Mouse (Mus musculus): Measurements from ENCODE around the gene Gm8122. TPM values are rescaled to one million over a fixed set of nuclear protein-coding genes. Genes with fewer than 3 reads are reported as not detected.
"Not testable (repeated sequence)": the region's sequence is repeated elsewhere in the genome, so short reads cannot be mapped to it uniquely, and the experiment has no call there.

Gene Gm8122
- not detected in 2 replicates for polyA plus RNA-seq (2012; rRNA removed)

DNA sequence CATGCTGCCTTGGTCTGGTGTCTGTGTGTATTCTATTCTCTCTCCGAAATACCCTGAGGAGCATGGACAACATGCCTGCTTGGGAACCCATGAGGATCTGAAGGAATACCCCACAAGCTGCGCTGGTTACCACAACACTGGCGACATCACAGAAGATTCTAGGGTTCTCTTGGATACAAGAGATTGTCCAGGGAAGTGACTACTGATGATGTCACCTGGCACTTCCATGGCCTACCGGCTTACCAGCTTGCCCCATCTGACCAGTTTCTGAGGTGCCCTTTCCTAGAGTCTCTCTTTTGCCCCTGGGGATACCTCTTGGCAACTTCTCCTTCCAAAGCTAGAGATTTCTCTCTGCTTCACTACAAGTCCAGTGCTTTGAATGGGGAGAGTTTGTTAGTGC, at the start of gene Gm8122:
Gm8122 (minus strand) TSS at position 101 of the 400 bp plus-strand sequence.
- H3K27ac ChIP-seq (ENCODE audit: insufficient read depth, low read length); H3K4me1 ChIP-seq (ENCODE audit: control insufficient read depth, insufficient read depth, low read length); H3K4me3 ChIP-seq (ENCODE audit: insufficient read depth, low read length): not testable (repeated sequence)

DNA sequence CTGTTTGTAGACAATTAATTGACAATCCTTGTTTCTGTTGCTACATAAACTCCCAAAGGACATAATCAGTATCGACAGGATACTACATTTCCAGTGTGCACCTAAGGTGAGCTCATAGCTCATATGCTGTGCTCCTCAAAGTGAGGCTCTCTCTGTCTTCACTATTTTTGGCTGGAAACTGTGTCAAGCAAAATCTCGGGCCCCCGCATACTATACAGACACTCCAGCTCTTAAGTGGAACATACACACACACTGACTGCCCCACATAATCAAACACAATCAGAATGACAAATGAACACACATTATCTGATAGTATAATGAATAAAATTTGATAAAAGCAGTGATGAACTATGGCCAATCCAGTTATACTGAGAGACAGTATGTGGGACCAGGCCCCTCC, 43.6 kb upstream of the Gm8122 start:
- H3K4me3 ChIP-seq (ENCODE audit: insufficient read depth, low read length); H3K27ac ChIP-seq (ENCODE audit: insufficient read depth, low read length); H3K4me1 ChIP-seq (ENCODE audit: control insufficient read depth, insufficient read depth, low read length): not testable (repeated sequence)

DNA sequence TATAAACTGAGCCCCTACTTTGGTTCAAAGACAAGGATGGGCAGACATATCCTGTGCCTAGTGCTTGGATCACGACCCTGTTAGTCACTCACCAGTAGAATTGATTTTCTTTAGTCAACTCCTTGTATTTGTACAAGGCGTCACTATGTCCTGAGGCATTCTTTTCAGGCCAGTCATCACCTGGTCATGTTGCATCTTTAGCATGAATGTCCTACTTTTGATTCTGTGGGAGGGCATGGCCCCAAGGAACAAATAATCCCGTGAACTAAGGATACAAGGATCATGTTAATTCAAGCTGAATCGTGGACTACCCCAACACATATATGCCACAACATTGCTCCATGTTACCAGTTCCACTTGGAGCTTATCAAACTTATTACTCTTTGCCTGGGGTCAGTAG, 43.0 kb upstream of the Gm8122 start:
- H3K27ac ChIP-seq (ENCODE audit: insufficient read depth, low read length); H3K4me1 ChIP-seq (ENCODE audit: control insufficient read depth, insufficient read depth, low read length); H3K4me3 ChIP-seq (ENCODE audit: insufficient read depth, low read length): not testable (repeated sequence)

DNA sequence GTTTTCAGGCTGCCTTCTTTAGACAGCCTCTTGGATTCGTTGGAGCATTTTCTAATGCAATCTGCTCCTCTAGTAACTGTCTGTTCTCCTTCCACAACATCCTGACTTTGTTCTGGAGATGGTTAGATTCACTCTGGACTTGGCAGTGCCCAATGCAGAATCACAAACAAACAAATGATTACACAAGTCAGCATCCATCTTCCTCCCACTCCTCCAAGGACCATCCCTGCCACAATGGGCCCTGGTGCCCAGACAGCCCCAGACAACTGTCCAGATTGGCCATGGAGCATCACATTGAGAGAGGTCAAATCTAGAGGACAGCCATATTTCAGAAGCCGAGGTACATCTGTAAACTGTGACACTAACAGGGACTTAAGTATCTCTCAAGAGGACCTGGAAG, 42.4 kb upstream of the Gm8122 start:
- not testable (repeated sequence) for H3K4me1 ChIP-seq (ENCODE audit: control insufficient read depth, insufficient read depth, low read length); H3K4me3 ChIP-seq (ENCODE audit: insufficient read depth, low read length); H3K27ac ChIP-seq (ENCODE audit: insufficient read depth, low read length)

DNA sequence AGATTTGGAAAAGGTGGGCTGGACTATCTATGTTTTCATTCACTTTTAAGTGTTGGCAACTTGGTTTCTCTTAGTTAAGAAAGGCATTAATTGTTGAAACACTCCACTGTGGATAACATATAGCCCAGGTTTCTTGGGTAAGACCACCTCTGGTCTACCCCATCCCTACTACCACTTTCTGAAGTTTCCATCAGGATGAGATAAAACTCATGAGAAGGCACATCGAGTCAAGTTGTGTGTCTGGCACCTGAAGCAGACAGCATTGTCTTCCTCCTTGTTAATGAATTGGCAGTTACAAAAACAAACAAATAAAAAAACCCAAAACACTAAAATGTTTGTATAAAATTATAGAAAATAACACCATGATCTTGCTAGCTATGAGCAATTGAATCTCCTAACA, 40.6 kb upstream of the Gm8122 start:
- H3K4me1 ChIP-seq (ENCODE audit: control insufficient read depth, insufficient read depth, low read length); H3K4me3 ChIP-seq (ENCODE audit: insufficient read depth, low read length); H3K27ac ChIP-seq (ENCODE audit: insufficient read depth, low read length): not testable (repeated sequence)

DNA sequence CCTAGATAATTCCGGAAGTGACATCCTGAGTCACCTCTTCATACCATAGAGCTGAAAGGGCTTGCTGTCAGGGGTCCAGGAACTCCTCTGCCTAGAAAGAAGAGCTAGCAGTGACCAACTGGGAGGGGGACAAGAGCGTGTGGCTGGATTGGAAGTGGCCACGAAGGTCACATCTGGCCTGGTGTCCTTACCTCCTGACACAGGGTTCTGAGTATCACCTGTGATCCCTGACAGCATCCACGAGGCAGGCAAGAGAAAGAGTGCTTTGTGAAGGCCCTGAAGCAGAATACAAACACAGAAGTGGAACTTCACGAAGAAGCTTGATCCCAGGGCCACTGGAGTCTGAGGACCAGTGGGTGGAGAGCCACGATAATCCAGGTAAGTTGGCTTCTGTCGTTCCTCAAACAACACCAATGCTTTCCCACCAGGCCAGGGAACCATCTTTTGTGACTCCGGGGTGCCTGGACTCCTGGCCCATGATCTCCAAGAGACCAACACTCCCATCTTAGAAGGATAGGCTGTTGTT, 39.9 kb upstream of the Gm8122 start, which contains the start of gene Gm9732:
Gm9732 (plus strand) TSS at position 51 of the 526 bp plus-strand sequence.
- not testable (repeated sequence) for H3K27ac ChIP-seq (ENCODE audit: insufficient read depth, low read length); H3K4me3 ChIP-seq (ENCODE audit: insufficient read depth, low read length); H3K4me1 ChIP-seq (ENCODE audit: control insufficient read depth, insufficient read depth, low read length)

DNA sequence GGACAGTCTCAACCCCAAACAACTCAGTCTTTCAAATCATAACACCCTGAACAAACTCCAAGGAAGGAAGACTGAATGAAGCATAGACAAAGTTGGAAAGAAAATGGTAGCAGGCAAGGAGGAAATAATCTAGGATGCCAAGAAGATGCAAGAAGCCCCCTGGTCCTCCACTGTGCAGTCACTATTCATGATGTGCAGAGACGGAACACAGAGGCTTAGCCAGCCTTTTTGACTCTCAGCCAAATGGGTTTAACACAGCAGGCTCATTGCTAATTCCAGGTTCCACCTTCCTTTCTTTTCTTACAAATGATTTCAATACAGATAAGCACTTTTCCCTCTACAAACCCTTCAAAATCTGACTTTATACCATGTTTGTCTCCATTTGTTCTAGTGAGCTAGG, 38.1 kb upstream of the Gm8122 start:
- not testable (repeated sequence) for H3K27ac ChIP-seq (ENCODE audit: insufficient read depth, low read length); H3K4me1 ChIP-seq (ENCODE audit: control insufficient read depth, insufficient read depth, low read length); H3K4me3 ChIP-seq (ENCODE audit: insufficient read depth, low read length)

DNA sequence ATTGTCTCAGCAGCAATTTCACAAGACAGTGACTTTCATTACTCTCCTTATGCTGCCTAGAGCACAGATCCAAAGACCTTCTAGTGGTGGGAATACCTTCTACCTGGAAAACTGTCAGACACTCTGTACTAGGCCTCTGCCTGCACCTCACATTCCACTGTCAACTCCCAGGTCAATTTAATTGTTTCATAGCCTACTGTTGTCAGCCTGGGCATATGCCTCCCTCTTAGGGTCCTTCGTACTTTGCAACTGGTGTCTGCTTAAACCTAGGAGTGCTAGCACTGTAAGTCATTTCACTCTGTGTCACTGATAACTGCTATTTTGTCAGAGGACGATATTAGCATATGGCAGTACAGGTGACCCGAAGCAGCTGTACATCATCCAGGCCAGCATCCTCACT, 34.1 kb upstream of the Gm8122 start:
- not testable (repeated sequence) for H3K27ac ChIP-seq (ENCODE audit: insufficient read depth, low read length); H3K4me1 ChIP-seq (ENCODE audit: control insufficient read depth, insufficient read depth, low read length); H3K4me3 ChIP-seq (ENCODE audit: insufficient read depth, low read length)

DNA sequence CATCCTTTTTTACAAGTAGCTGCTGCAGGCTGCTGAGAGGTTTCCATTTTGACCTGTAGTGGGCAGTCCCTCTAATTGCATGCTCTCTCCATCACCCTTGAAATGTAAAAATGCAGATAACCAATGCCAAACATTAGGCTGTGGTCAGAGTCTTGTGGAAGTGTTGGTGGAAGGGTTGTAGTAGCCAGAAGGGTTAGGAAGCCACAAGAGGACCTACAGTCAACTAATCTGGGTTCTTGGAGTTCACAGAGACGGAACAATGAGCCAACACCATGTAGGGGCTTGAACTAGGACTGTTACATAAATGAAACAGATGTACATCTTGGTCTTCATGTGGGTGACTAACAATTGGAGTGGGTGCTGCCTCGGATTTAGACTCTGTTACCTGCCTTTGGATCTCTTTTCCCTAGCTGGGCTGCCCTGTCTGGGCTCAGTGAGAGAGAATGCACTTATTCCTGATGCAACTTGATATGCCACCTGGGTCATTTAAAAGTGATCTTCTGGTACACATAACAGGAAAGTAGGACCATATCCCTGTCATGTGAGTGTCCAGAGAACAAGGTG, 33.5 kb upstream of the Gm8122 start:
- H3K27ac ChIP-seq (ENCODE audit: insufficient read depth, low read length); H3K4me3 ChIP-seq (ENCODE audit: insufficient read depth, low read length); H3K4me1 ChIP-seq (ENCODE audit: control insufficient read depth, insufficient read depth, low read length): not testable (repeated sequence)

DNA sequence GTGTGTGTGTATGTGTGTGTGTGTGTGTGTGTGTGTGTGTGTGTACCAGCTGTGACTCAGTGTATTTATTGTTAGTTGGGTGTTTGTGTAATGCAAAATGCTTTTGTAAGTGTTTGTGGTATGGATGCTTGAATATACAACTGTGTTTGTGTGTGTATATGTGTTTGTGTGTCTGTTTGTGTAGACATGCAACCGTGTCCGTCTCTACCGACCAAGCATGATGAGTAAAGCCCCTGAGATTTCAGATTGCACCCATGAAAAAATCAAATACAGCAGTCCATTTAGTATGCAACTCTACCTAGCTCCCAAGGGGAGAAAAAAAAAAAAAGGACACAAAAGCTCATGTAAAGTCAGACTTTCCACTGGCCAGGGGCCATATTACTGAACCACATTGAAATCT, 28.3 kb upstream of the Gm8122 start:
- not testable (repeated sequence) for H3K4me1 ChIP-seq (ENCODE audit: control insufficient read depth, insufficient read depth, low read length); H3K4me3 ChIP-seq (ENCODE audit: insufficient read depth, low read length); H3K27ac ChIP-seq (ENCODE audit: insufficient read depth, low read length)

DNA sequence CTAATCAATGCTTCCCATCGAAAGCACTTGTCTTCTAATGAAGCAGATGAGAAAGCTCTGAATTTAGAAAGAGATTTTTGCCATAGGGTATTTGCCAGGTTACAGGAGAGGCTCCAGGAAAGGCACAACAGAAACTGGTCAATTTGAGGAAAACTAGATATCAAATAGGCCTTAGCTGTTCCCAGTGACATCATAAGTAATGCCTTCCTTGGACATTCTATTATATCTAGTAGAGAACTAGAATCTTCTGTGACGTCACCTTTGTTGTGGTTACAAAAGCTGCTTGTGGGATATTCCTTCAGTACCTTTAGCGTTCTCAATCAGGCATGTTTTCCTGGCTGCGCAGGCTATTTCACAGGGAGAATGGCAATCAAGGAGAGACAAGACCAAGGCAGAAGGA, 23.2 kb upstream of the Gm8122 start, which contains the start of gene Gm8126:
Gm8126 (plus strand) TSS at position 301 of the 400 bp plus-strand sequence.
- H3K27ac ChIP-seq (ENCODE audit: insufficient read depth, low read length); H3K4me3 ChIP-seq (ENCODE audit: insufficient read depth, low read length); H3K4me1 ChIP-seq (ENCODE audit: control insufficient read depth, insufficient read depth, low read length): not testable (repeated sequence)

DNA sequence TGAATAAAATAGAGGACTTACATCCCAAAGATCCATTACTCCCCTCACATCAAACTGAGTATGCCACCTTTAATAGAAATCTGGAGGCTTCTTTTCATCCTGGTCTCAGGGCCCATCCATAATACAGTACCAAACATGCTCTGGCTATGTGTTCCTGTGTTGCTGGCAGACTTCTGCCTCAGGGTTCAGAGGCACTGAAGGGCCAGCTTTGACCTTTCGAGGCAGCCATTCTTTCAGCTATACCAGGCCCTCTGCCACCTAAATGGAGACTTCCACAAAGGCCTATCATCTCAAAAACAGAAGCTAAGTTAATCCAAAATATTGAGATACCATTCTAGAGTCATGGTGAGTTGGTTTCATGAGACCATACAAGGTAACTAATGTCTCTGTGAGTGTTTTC, 21.4 kb upstream of the Gm8122 start:
- not testable (repeated sequence) for H3K27ac ChIP-seq (ENCODE audit: insufficient read depth, low read length); H3K4me1 ChIP-seq (ENCODE audit: control insufficient read depth, insufficient read depth, low read length); H3K4me3 ChIP-seq (ENCODE audit: insufficient read depth, low read length)

DNA sequence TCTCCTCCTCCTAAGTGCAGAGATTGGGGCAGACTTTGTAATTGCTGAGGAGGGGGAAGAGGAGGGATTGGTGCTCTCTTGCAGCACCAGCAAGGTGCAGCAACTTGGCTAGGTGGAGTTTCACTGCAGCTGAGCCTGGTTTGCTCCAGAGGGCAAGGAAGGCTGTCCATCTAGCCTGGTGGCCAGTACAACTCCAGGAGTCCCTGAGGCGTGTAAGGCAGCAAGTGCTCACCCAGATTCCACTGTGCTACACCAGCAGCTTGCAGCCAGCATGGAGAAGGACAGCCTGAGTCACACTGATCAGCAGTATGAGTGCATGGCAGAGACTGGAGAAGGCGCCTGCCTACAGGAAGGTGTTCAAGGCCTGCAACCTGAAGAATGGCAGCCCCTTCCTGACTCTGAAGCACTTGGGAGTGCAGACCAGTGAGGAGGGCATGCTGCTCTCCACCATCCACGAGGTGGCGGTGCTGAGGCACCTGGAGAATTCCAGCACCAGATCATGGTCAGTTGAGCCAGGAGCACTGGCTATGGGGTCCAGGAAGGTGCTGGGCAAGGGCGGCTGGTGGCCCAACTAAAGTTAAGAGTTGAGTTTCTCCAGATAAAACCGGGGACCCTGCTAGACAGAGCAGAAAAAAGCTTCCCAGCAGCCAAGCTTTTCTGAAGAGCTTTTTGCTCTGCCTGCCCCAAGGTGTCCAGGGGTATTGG, 15.6 kb upstream of the Gm8122 start:
- H3K27ac ChIP-seq (ENCODE audit: insufficient read depth, low read length); H3K4me3 ChIP-seq (ENCODE audit: insufficient read depth, low read length); H3K4me1 ChIP-seq (ENCODE audit: control insufficient read depth, insufficient read depth, low read length): not testable (repeated sequence)

DNA sequence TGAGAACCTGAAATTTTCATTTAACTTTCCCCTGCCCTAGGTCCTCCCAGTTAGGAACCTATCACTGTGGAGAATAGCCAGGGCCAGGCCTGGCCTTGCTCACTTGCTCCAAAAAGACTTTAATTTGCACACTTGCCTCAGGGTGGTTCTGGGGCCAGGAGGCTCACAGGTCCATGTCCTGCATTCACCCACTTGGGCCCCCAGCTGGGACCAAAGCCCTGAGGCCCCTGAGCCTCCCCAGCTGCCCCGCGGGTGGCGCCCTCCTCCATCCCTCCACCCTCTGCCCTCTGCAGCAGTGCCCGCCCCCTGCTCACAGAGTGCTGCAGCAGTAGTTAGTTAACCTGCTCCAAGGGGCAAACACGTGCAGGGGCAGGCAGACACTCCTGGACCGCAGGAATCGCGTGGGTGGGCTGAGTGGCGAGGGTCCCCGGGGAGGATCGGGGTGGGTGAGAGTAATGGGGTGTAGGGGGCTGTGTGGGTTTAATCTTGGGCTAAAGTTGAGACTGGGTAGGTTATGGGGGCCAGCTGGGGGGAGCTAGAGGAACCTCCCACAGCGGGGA, 14.6 kb upstream of the Gm8122 start:
- H3K4me1 ChIP-seq (ENCODE audit: control insufficient read depth, insufficient read depth, low read length); H3K27ac ChIP-seq (ENCODE audit: insufficient read depth, low read length); H3K4me3 ChIP-seq (ENCODE audit: insufficient read depth, low read length): not testable (repeated sequence)

DNA sequence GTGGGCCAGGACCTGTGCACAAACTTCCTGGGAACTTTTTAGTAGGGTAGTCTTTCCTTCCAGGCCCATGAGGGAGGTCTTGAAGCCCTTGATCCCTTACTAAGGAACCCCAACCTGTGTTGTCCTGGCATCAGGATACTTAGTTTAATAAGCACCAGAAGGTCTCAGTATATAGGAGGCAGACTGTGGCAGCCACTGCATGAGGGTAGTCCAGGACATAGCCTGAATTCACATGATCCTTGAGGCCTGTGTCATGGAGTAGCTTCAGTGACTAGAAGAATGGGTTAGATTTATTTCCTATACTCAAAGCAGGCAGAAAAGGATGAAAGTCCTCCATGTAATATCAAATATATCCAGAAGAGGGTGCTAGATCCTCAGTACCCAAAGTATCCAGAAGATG, 2.7 kb upstream of the Gm8122 start:
- H3K4me3 ChIP-seq (ENCODE audit: insufficient read depth, low read length); H3K27ac ChIP-seq (ENCODE audit: insufficient read depth, low read length); H3K4me1 ChIP-seq (ENCODE audit: control insufficient read depth, insufficient read depth, low read length): not testable (repeated sequence)
